Mouse (Mus musculus): Measurements from ENCODE around the gene Tmx2. TPM values are rescaled to one million over a fixed set of nuclear protein-coding genes. Genes with fewer than 3 reads are reported as not detected.

Tmx2 gene
- polyA plus RNA-seq, 1 experiment from 2014 or later: 186 TPM

- Histone ChIP-seq H3K4me3 (peak overlapping the region; percentile 96), H3K36me3 (peaks cover 25% of the 10 kb centered on the region), H3K9me3 (replicated peaks) (no peaks in the 10 kb centered on the region), H3K4me1 (peaks cover 29% of the 10 kb centered on the region), H3K27ac (replicated peaks) (peak overlapping the region; percentile 96), H3K27me3 (ENCODE audit: low read depth, poor library complexity, severe bottlenecking) (no peaks in the 10 kb centered on the region)
- WGBS: under 1% methylated on average over 24 of the region's 26 CpGs
- no peak for DNase-seq (ENCODE audit: low spot score)
Measured at GRCm38 (mm10) chr2:84714422-84714810, 35.5 kb upstream of the Tmx2 start.

GRCm38 (mm10) chr2:84711898-84712297, 33.0 kb upstream of the Tmx2 start:
- H3K36me3 ChIP-seq: peaks cover 50% of the 10 kb centered on the region
- no peaks in the 10 kb centered on the region for H3K9me3 ChIP-seq (replicated peaks)
- no peak overlapping the region for H3K27ac ChIP-seq (replicated peaks)
- DNase-seq (ENCODE audit: low spot score): no peak
- 92% methylated on average over 2 of the region's 2 CpGs for WGBS
- H3K27me3 ChIP-seq (ENCODE audit: low read depth, poor library complexity, severe bottlenecking): no peaks in the 10 kb centered on the region
- H3K4me3 ChIP-seq: no peak overlapping the region
- peaks cover 27% of the 10 kb centered on the region for H3K4me1 ChIP-seq

- Histone ChIP-seq H3K36me3 (peaks cover 87% of the 10 kb centered on the region), H3K9me3 (replicated peaks) (no peaks in the 10 kb centered on the region), H3K27ac (replicated peaks) (no peak overlapping the region), H3K4me3 (no peak overlapping the region), H3K4me1 (0 out of 2 replicates have a peak, but pooled peaks cover 1% of the 10 kb centered on the region), H3K27me3 (ENCODE audit: low read depth, poor library complexity, severe bottlenecking) (no peaks in the 10 kb centered on the region)
- DNase-seq (ENCODE audit: low spot score): no peak
- 70% methylated on average over 1 of the region's 1 CpGs for WGBS
Measured at GRCm38 (mm10) chr2:84707523-84707922, 28.6 kb upstream of the Tmx2 start.

- 89% methylated on average over 1 of the region's 1 CpGs for WGBS
- Histone ChIP-seq H3K27ac (replicated peaks) (no peak overlapping the region), H3K4me3 (no peak overlapping the region), H3K27me3 (ENCODE audit: low read depth, poor library complexity, severe bottlenecking) (no peaks in the 10 kb centered on the region), H3K36me3 (peaks cover 90% of the 10 kb centered on the region), H3K4me1 (no peaks in the 10 kb centered on the region), H3K9me3 (replicated peaks) (no peaks in the 10 kb centered on the region)
- no peak for DNase-seq (ENCODE audit: low spot score)
Measured at GRCm38 (mm10) chr2:84705295-84705694, 26.4 kb upstream of the Tmx2 start.

GRCm38 (mm10) chr2:84704329-84704728, 25.4 kb upstream of the Tmx2 start:
- Histone ChIP-seq H3K27ac (replicated peaks) (no peak overlapping the region), H3K9me3 (replicated peaks) (no peaks in the 10 kb centered on the region), H3K4me3 (no peak overlapping the region), H3K27me3 (ENCODE audit: low read depth, poor library complexity, severe bottlenecking) (no peaks in the 10 kb centered on the region), H3K36me3 (peaks cover 90% of the 10 kb centered on the region), H3K4me1 (no peaks in the 10 kb centered on the region)
- WGBS: 79% methylated on average over 5 of the region's 5 CpGs
- DNase-seq (ENCODE audit: low spot score): no peak

- no peaks in the 10 kb centered on the region for H3K9me3 ChIP-seq (replicated peaks)
- H3K27ac ChIP-seq (replicated peaks): no peak overlapping the region
- no peak overlapping the region for H3K4me3 ChIP-seq
- no peaks in the 10 kb centered on the region for H3K4me1 ChIP-seq
- DNase-seq (ENCODE audit: low spot score): no peak
- H3K27me3 ChIP-seq (ENCODE audit: low read depth, poor library complexity, severe bottlenecking): no peaks in the 10 kb centered on the region
- H3K36me3 ChIP-seq: peaks cover 90% of the 10 kb centered on the region
- 92% methylated on average over 1 of the region's 1 CpGs for WGBS
Measured at GRCm38 (mm10) chr2:84703497-84703896, 24.6 kb upstream of the Tmx2 start.

- no peak overlapping the region for H3K4me3 ChIP-seq
- no peak for DNase-seq (ENCODE audit: low spot score)
- H3K27ac ChIP-seq (replicated peaks): no peak overlapping the region
- H3K4me1 ChIP-seq: no peaks in the 10 kb centered on the region
- H3K9me3 ChIP-seq (replicated peaks): no peaks in the 10 kb centered on the region
- no peaks in the 10 kb centered on the region for H3K27me3 ChIP-seq (ENCODE audit: low read depth, poor library complexity, severe bottlenecking)
- WGBS: 95% methylated on average over 5 of the region's 5 CpGs
- peaks cover 90% of the 10 kb centered on the region for H3K36me3 ChIP-seq
Measured at GRCm38 (mm10) chr2:84695007-84695695, 16.2 kb upstream of the Tmx2 start.

GRCm38 (mm10) chr2:84690050-84690449, 11.1 kb upstream of the Tmx2 start:
- Histone ChIP-seq H3K27me3 (ENCODE audit: low read depth, poor library complexity, severe bottlenecking) (no peaks in the 10 kb centered on the region), H3K4me3 (no peak overlapping the region), H3K27ac (replicated peaks) (no peak overlapping the region), H3K36me3 (peaks cover 99% of the 10 kb centered on the region), H3K4me1 (no peaks in the 10 kb centered on the region), H3K9me3 (replicated peaks) (no peaks in the 10 kb centered on the region)
- DNase-seq (ENCODE audit: low spot score): no peak
- 93% methylated on average over 12 of the region's 12 CpGs for WGBS

GRCm38 (mm10) chr2:84688080-84688844, 9.3 kb upstream of the Tmx2 start:
- Histone ChIP-seq H3K4me1 (no peaks in the 10 kb centered on the region), H3K9me3 (replicated peaks) (no peaks in the 10 kb centered on the region), H3K36me3 (peaks cover 93% of the 10 kb centered on the region), H3K27ac (replicated peaks) (no peak overlapping the region), H3K27me3 (ENCODE audit: low read depth, poor library complexity, severe bottlenecking) (no peaks in the 10 kb centered on the region), H3K4me3 (no peak overlapping the region)
- no peak for DNase-seq (ENCODE audit: low spot score)
- 82% methylated on average over 2 of the region's 2 CpGs for WGBS

GRCm38 (mm10) chr2:84682605-84683183, 3.8 kb upstream of the Tmx2 start:
- WGBS: 86% methylated on average over 6 of the region's 6 CpGs
- Histone ChIP-seq H3K27ac (replicated peaks) (no peak overlapping the region), H3K4me3 (no peak overlapping the region), H3K4me1 (peaks cover 11% of the 10 kb centered on the region), H3K36me3 (peaks cover 64% of the 10 kb centered on the region), H3K9me3 (replicated peaks) (no peaks in the 10 kb centered on the region), H3K27me3 (ENCODE audit: low read depth, poor library complexity, severe bottlenecking) (no peaks in the 10 kb centered on the region)
- DNase-seq (ENCODE audit: low spot score): no peak

GRCm38 (mm10) chr2:84677968-84678880, 716 bp downstream of the Tmx2 start, which contains the start of the genes Gm28635 and Med19:
Gene Gm28635, minus strand, starts transcription at chr2:84678041.
Gene Med19, plus strand, starts transcription at chr2:84678402.
- no peaks in the 10 kb centered on the region for H3K9me3 ChIP-seq (replicated peaks)
- under 1% methylated on average over 44 of the region's 44 CpGs for WGBS
- DNase-seq (ENCODE audit: low spot score): peak; percentile 96
- H3K27me3 ChIP-seq (ENCODE audit: low read depth, poor library complexity, severe bottlenecking): no peaks in the 10 kb centered on the region
- H3K4me1 ChIP-seq: peaks cover 24% of the 10 kb centered on the region
- H3K4me3 ChIP-seq: peak within 1 kb of the TSS; percentile 99
- peak within 1 kb of the TSS; percentile 91 for H3K27ac ChIP-seq (replicated peaks)
- peaks cover 58% of the 10 kb centered on the region for H3K36me3 ChIP-seq

GRCm38 (mm10) chr2:84677270-84677967, 1.5 kb downstream of the Tmx2 start:
- Histone ChIP-seq H3K27ac (replicated peaks) (peak overlapping the region; percentile 84), H3K4me3 (peak overlapping the region; percentile 99), H3K36me3 (peaks cover 60% of the 10 kb centered on the region)

More at GRCm38 (mm10) chr2:84677270-84677967, 1.5 kb downstream of the Tmx2 start:
- H3K27me3 ChIP-seq (ENCODE audit: low read depth, poor library complexity, severe bottlenecking): no peaks in the 10 kb centered on the region
- no peaks in the 10 kb centered on the region for H3K9me3 ChIP-seq (replicated peaks)
- WGBS: 10% methylated on average over 22 of the region's 22 CpGs
- H3K4me1 ChIP-seq: peaks cover 24% of the 10 kb centered on the region
- DNase-seq (ENCODE audit: low spot score): no peak

Data from midbrain, embryonic 10.5 days (tissue).